Mouse (Mus musculus): ENCODE data around the gene Pcyt2. TPM values are rescaled to one million over a fixed set of nuclear protein-coding genes. Genes with fewer than 3 reads are reported as not detected.

The Pcyt2 gene
- 161 and 169 TPM in 2 replicates for polyA plus RNA-seq (2016; fragmentation: Nextera tagmentation; extraction: Ambion mirVana)

DNA sequence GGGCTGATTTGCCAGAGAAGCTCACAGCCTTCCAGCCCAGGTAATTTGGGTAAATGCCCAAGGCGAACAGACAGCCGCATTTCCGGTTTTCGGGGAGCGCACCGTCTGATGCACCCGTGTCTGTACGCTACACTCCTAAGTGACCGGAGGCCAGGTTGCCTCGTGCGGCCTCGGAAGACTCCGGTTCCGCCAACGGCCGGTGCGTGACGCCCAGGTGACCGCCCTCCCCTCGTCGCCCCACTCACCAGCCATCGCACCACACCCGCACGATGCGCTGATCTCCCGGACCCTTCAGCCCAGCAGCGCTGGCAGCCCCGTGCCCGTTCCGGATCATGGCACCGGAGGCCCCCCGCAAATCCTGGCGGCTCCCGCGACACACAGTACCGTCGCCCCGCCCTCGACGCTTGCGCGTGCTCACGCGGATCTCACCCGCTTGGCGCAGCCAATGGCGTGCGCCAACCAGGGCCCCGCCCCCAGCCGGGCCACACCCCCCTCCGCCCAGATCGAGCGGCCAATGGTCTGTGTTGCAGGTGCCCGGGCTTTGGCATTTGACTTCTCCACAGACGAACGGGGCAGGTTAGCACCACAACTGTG is at the start of gene Pcyt2:
Gene Pcyt2, minus strand, starts transcription at position 418 of the 594 bp plus-strand sequence.
- Histone ChIP-seq H3K27ac (peak within 1 kb of the TSS; percentile 90), H3K4me1 (peaks cover 20% of the 10 kb centered on the region), H3K36me3 (peaks cover 80% of the 10 kb centered on the region), H3K9me3 (replicated peaks) (no peaks in the 10 kb centered on the region), H3K4me3 (peak within 1 kb of the TSS; percentile 85), H3K27me3 (ENCODE audit: low read depth, poor library complexity, severe bottlenecking) (no peaks in the 10 kb centered on the region)
- peak; percentile 93 for DNase-seq (ENCODE audit: low spot score)
- WGBS: 1% methylated on average over 56 of the region's 56 CpGs

DNA sequence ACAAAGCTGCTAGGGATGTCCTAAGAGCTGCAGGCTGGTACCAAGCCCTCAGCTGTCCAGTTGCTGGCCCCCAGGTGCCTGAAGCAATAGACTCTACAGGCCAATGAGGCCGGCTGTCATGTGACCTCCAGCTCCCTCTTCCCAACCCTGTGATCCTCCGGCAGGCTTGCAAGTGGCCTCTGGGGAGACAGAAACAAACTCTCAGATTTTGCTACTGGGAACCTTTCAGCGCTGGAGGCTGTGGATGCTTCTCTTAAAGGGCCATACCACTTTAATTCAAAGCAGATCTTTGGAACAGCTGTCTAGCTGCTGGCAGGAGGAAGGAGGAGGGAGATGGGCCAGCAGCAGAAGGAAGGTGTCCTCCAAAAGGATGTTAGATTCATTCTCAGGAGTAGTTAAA is 48.9 kb upstream of the Pcyt2 start:
- H3K4me3 ChIP-seq: peak overlapping the region; percentile 17; the same call in 1 of the 2 replicates
- peaks cover 17% of the 10 kb centered on the region for H3K4me1 ChIP-seq
- no peaks in the 10 kb centered on the region for H3K36me3 ChIP-seq
- H3K9me3 ChIP-seq (replicated peaks): no peaks in the 10 kb centered on the region
- peaks cover 30% of the 10 kb centered on the region for H3K27me3 ChIP-seq (ENCODE audit: low read depth, poor library complexity, severe bottlenecking)
- H3K27ac ChIP-seq: peak overlapping the region; percentile 53; the same call in 1 of the 2 replicates
- no peak for DNase-seq (ENCODE audit: low spot score)
- 0% methylated on average over 3 of the region's 3 CpGs for WGBS

DNA sequence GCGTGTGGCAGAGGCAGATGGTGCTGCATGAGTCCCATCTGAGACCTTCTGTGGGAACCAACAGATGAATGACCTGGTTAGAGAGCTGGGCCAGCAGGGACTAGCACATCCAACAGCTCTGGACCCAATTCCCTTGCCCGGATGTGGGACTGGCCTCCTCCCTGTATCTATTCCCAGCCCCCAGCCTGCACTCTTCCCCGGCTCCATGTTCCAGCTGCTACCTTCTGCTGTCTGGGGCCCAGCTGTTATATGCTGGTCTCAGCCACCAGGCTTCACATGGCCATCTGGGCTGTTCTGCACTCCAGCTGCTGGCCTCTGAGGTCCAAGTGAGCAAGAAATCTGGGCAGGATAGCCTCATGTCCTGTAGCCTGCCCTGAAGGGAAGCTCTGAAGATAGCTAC is 47.7 kb upstream of the Pcyt2 start:
- H3K4me3 ChIP-seq: no peak overlapping the region
- no peak for DNase-seq (ENCODE audit: low spot score)
- peaks cover 29% of the 10 kb centered on the region for H3K4me1 ChIP-seq
- no peaks in the 10 kb centered on the region for H3K36me3 ChIP-seq
- no peaks in the 10 kb centered on the region for H3K9me3 ChIP-seq (replicated peaks)
- H3K27me3 ChIP-seq (ENCODE audit: low read depth, poor library complexity, severe bottlenecking): peaks cover 42% of the 10 kb centered on the region
- WGBS: 73% methylated on average over 3 of the region's 3 CpGs
- peak overlapping the region; percentile 61; the same call in 1 of the 2 replicates for H3K27ac ChIP-seq

DNA sequence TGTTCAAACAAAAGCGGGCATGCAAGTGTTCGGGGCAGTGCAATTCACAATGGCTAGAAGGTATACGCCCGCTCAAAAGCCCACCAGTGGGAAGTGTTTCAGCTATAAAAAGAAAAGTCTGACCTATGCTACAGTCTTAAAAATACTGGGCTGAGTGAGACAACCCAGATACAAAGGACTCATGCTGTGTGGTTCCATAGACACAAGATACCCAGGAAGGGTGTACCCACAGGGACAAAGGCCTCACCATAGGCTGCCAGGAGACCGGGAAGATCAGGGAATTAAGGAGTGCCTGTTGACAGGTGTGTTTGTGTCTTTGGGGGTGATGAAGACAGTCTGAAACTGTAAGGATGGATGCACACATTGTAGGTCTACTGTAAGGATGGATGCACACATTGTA is 46.0 kb upstream of the Pcyt2 start:
- 94% methylated on average over 5 of the region's 5 CpGs for WGBS
- Histone ChIP-seq H3K4me1 (peaks cover 46% of the 10 kb centered on the region), H3K27me3 (ENCODE audit: low read depth, poor library complexity, severe bottlenecking) (peaks cover 59% of the 10 kb centered on the region), H3K9me3 (replicated peaks) (no peaks in the 10 kb centered on the region), H3K27ac (no peak overlapping the region), H3K36me3 (no peaks in the 10 kb centered on the region), H3K4me3 (no peak overlapping the region)
- DNase-seq (ENCODE audit: low spot score): no peak

DNA sequence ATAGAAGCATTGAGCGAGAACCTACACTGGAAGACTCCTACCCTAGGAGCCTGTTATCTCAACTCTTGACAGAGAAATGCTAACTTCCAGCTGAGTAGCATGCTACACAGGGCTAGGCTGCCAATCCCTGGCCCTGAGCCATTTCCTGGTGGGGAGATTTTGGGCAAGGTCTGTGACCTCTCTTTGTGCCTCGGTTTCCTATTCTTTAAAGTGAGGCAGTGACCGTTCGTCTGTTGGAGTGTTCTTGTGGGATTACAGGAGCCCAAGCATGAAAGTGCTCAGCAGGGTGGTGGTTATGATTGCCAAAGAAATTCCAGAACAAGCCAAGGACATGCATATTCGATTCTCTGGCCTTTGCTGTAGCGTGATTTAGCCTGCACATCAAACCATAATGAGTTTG is 45.0 kb upstream of the Pcyt2 start:
- 79% methylated on average over 6 of the region's 6 CpGs for WGBS
- no peak overlapping the region for H3K27ac ChIP-seq
- peaks cover 53% of the 10 kb centered on the region for H3K4me1 ChIP-seq
- H3K27me3 ChIP-seq (ENCODE audit: low read depth, poor library complexity, severe bottlenecking): peaks cover 69% of the 10 kb centered on the region
- H3K4me3 ChIP-seq: no peak overlapping the region
- no peaks in the 10 kb centered on the region for H3K9me3 ChIP-seq (replicated peaks)
- no peak for DNase-seq (ENCODE audit: low spot score)
- H3K36me3 ChIP-seq: no peaks in the 10 kb centered on the region

DNA sequence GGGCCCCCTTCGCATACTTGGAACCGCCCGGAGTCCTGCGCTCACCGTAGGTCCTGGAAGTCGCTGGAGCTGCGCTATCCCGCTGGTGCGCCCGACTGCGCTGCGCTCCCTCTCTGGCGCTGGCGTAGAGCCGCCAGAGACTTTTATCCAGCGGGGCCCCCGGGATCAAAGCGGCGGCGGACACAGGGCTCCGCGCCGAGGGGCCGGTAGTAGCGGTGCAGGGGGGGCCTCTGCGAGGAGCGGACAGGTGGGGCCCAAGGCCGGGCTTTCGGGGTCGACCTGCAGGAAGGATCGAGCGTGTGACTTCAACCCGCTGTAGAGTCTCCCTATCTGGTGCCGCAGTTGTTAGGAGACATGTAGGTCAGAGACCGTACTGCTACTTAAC is 43.3 kb upstream of the Pcyt2 start, which contains the start of gene Notum:
Gene Notum, minus strand, starts transcription at position 100 of the 385 bp plus-strand sequence.
- Histone ChIP-seq H3K27ac (peak within 1 kb of the TSS; percentile 59), H3K9me3 (replicated peaks) (no peaks in the 10 kb centered on the region), H3K27me3 (ENCODE audit: low read depth, poor library complexity, severe bottlenecking) (peaks cover 86% of the 10 kb centered on the region), H3K4me1 (peaks cover 43% of the 10 kb centered on the region), H3K4me3 (peak within 1 kb of the TSS; percentile 58), H3K36me3 (no peaks in the 10 kb centered on the region)
- DNase-seq (ENCODE audit: low spot score): no peak
- under 1% methylated on average over 35 of the region's 35 CpGs for WGBS

DNA sequence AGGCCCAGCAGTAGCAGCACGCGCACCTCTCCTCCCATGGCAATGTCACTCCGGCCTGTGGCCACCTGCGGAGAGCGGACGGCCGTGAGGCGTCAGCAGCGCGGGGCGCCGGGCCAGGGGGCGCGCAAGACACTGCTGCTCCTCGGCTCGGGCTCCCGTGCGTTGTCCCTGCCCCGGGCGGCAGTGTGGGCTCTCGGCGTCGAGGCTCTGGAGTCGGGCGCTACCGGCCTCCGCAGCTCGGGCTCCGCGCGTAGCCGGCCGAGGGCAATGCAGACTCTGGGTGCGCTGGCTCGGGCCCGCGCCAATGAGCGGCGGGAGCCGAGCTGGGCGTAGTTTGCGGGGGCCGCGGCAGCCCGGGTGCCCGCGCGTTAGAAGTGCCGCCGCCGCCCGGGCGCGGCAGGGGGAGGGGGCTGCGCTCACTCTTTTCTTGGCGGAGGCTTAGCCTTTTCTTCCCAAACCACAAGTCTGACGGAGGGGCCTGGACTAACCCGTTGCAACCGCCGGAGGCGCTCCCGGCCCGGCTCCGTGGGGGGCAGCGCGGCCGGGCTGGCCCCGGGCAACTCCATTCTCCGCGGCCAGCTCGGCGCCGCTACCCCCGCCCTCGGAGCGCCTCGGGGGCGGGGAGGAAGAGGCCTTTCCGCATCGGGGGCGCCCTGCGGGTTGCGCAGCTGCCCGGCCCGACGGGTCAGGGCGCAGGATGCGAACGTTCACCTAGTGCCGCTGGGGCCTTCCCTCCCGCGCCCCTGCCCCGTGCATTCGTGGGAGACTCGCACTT is 42.8 kb upstream of the Pcyt2 start:
- DNase-seq (ENCODE audit: low spot score): peak; percentile 79
- H3K4me1 ChIP-seq: peaks cover 39% of the 10 kb centered on the region
- no peaks in the 10 kb centered on the region for H3K9me3 ChIP-seq (replicated peaks)
- peak overlapping the region; percentile 59 for H3K27ac ChIP-seq
- H3K4me3 ChIP-seq: peak overlapping the region; percentile 58
- H3K27me3 ChIP-seq (ENCODE audit: low read depth, poor library complexity, severe bottlenecking): peaks cover 89% of the 10 kb centered on the region
- WGBS: under 1% methylated on average over 95 of the region's 95 CpGs
- no peaks in the 10 kb centered on the region for H3K36me3 ChIP-seq

DNA sequence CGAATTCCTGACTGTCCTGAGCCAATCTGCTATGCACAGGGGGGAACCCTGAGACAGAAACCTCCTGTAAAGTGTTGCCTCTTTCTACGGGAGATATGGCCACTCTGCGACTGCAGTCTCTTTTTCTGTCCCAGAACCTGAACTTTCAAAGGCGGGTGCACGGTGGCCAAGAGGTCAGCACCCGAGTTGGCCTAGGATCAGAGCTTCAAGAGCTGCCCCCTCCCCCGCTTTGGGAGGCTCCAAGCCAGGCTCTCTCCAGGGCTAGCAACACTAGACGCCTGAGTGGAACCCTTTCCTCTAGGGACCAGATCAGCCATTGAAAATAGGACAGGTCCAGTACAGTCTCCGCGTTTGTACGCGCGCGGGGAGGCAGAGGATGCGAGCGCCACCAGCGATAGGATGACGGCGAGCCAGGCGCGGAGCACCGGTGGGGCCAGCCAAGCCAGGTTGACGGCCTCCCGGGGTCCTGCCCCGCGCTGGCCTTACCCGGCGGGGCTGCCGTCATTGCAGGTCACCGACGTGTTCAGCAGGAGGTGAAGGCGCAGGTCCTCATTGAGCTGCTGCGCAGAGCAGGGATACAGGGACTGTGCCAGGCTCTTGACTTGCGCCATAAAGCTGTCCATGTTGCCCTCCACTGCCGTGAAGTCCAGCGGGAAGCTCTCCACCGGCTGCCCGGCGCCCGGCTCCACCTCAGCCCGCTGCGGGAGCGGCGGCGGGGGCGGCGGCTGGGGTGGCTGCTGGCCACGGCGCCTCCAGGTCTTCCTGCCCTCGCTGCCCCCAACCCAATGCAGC is 42.0 kb upstream of the Pcyt2 start:
- DNase-seq (ENCODE audit: low spot score): peak; percentile 67
- Histone ChIP-seq H3K27me3 (ENCODE audit: low read depth, poor library complexity, severe bottlenecking) (peaks cover 89% of the 10 kb centered on the region), H3K4me3 (peak overlapping the region; percentile 58), H3K36me3 (no peaks in the 10 kb centered on the region), H3K27ac (peak overlapping the region; percentile 59), H3K4me1 (peaks cover 36% of the 10 kb centered on the region), H3K9me3 (replicated peaks) (no peaks in the 10 kb centered on the region)
- WGBS: 2% methylated on average over 50 of the region's 50 CpGs

DNA sequence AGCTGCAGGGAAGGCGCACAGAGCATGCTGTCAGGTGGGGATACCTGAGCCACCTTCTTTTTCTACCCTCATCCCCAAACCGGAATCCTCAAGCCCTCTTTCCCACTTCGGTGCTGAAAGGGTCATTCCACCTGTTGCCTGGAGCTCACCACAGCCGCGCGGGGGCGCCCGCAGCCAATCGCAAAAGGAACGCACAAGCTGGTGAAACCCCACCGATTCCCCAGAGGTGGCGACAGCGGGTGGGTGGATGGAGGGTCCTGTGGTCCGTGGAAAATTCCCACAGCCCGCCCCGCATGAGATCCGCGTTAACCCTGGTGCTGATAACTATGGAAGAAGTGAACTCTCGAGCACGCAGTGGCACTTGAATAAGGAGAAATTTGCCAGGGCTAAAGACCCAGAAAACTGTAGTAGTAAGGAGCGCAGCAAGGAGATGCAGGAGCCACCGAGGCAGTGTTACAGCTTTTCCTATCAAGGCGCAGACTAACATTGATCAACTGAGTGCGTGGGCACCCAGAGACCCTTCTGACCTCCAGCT is 41.2 kb upstream of the Pcyt2 start:
- Histone ChIP-seq H3K27me3 (ENCODE audit: low read depth, poor library complexity, severe bottlenecking) (peaks cover 82% of the 10 kb centered on the region), H3K36me3 (no peaks in the 10 kb centered on the region), H3K4me3 (peak overlapping the region; percentile 58), H3K27ac (no peak overlapping the region), H3K9me3 (replicated peaks) (no peaks in the 10 kb centered on the region), H3K4me1 (peaks cover 36% of the 10 kb centered on the region)
- WGBS: 3% methylated on average over 24 of the region's 24 CpGs
- peak; percentile 86 for DNase-seq (ENCODE audit: low spot score)

DNA sequence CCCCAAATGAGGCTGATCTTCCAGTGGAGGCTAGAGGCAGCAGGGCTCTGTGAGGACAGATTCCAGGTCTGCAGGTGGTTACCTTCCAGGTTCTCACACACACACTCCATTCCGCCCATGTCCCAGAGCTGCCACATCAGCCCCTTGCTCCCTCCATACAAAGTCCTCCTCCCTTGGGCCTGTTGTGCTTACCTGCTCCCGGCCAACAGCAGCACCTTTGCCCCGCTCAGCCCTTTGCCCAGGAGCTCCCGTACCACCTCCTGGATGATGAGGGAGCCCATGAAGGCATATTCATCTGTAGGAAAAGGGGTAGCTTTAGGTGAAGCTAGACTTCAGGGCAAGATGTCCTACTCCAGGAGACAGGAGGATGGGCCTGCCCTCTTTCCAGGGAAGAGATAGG is 39.6 kb upstream of the Pcyt2 start:
- Histone ChIP-seq H3K27ac (no peak overlapping the region), H3K9me3 (replicated peaks) (no peaks in the 10 kb centered on the region), H3K4me3 (no peak overlapping the region), H3K27me3 (ENCODE audit: low read depth, poor library complexity, severe bottlenecking) (peaks cover 65% of the 10 kb centered on the region), H3K36me3 (no peaks in the 10 kb centered on the region), H3K4me1 (peaks cover 36% of the 10 kb centered on the region)
- DNase-seq (ENCODE audit: low spot score): no peak
- 92% methylated on average over 4 of the region's 4 CpGs for WGBS

DNA sequence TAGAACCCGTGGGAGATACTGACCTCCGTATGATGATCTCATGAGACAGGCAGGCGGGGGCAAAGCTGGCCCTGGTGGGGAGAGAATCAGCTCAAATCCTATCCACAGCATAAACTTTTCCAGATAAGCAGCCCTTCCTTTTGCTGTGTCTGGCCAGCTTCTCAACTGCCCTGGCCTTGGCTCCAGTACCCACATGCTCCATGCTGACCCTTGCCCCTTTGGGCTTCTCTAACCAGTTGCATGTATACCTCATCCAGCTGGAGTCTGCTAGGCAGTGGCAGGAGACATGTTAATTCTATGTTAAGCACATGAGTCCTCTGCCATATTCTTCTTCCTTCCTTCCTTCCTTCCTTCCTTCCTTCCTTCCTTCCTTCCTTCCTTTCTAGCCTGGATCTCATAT is 37.0 kb upstream of the Pcyt2 start:
- 82% methylated on average over 3 of the region's 3 CpGs for WGBS
- Histone ChIP-seq H3K4me1 (peaks cover 17% of the 10 kb centered on the region), H3K4me3 (no peak overlapping the region), H3K27me3 (ENCODE audit: low read depth, poor library complexity, severe bottlenecking) (peaks cover 47% of the 10 kb centered on the region), H3K27ac (no peak overlapping the region), H3K9me3 (replicated peaks) (no peaks in the 10 kb centered on the region), H3K36me3 (no peaks in the 10 kb centered on the region)
- DNase-seq (ENCODE audit: low spot score): no peak

DNA sequence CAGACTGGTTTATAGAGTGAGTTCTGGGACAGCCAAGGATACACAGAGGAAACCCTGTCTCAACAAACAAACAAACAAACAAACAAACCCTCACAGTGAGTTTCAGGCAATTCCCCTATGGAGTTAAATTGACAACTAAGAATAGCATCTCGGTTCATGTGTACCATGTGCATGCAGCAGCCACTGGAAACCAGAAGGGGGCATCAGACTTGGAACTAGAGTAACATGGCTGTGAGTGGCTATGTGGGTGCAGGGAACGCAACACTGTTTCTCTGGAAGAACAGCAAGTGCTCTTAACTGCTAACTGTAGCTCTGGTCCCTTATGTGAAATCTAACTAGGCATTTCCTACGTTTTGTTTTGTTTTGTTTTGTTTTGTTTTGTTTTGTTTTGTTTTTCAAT is 34.1 kb upstream of the Pcyt2 start:
- Histone ChIP-seq H3K27me3 (ENCODE audit: low read depth, poor library complexity, severe bottlenecking) (peaks cover 33% of the 10 kb centered on the region), H3K9me3 (replicated peaks) (no peaks in the 10 kb centered on the region), H3K4me1 (peaks cover 12% of the 10 kb centered on the region), H3K36me3 (no peaks in the 10 kb centered on the region), H3K27ac (no peak overlapping the region), H3K4me3 (no peak overlapping the region)
- WGBS: 73% methylated on average over 3 of the region's 3 CpGs
- DNase-seq (ENCODE audit: low spot score): no peak
